Mouse (Mus musculus) G1E (cell line): Measurements from ENCODE around the gene Crygn. TPM values are rescaled to one million over a fixed set of nuclear protein-coding genes. Genes with fewer than 3 reads are reported as not detected.

ENCODE experiments used
- ATAC-seq: 2 replicates; pipeline ENCODE4 v1.8.0; 2016; ENCODE audit warnings: mild to moderate bottlenecking; ENCODE audit not compliant: insufficient number of reproducible peaks, poor library complexity, low FRiP score, severe bottlenecking; ENCODE audit errors: extremely low read depth
- DNase-seq: peaks from one replicate; pipeline ENCODE4 v3.0.0; 2012; ENCODE audit warnings: low spot score
- H3K27me3 ChIP-seq: 2 replicates; pipeline ENCODE4 v1.6.1; 2012; ENCODE audit warnings: mild to moderate bottlenecking, low read length, inconsistent platforms; ENCODE audit not compliant: insufficient read depth
- H3K36me3 ChIP-seq: replicated peaks from 2 replicates; pipeline ENCODE3; 2012; ENCODE audit warnings: mild to moderate bottlenecking, inconsistent platforms
- H3K4me1 ChIP-seq: 2 replicates; pipeline ENCODE4 v1.6.1; 2012; ENCODE audit warnings: low read depth, low read length, inconsistent platforms, mixed read lengths; ENCODE audit not compliant: insufficient read depth
- H3K4me3 ChIP-seq: 2 replicates; pipeline ENCODE4 v1.5.1; 2012; ENCODE audit warnings: low read depth, mild to moderate bottlenecking, inconsistent platforms, low read length, moderate library complexity, mixed read lengths
- H3K9me3 ChIP-seq: replicated peaks from 2 replicates; pipeline ENCODE4 v1.6.1; 2012; ENCODE audit warnings: inconsistent platforms
- CTCF ChIP-seq: IDR thresholded peaks from 2 replicates; pipeline ENCODE4 v1.5.1; 2012; ENCODE audit warnings: low read depth, low read length, inconsistent platforms, mixed read lengths
- GATA1 ChIP-seq: IDR thresholded peaks from 2 replicates; pipeline ENCODE4 v1.6.1; 2012; ENCODE audit warnings: borderline replicate concordance, low read length, inconsistent platforms, mixed read lengths
- GATA2 ChIP-seq: IDR thresholded peaks from 2 replicates; pipeline ENCODE4 v1.6.1; 2012; ENCODE audit warnings: low read depth, low read length, inconsistent platforms, borderline replicate concordance
- POLR2AphosphoS5 ChIP-seq: IDR thresholded peaks from 2 replicates; pipeline ENCODE4 v1.6.1; 2012; ENCODE audit warnings: low read depth, low read length, inconsistent platforms; ENCODE audit not compliant: insufficient replicate concordance
- TAL1 ChIP-seq: conservative IDR thresholded peaks from 2 replicates; pipeline ENCODE4 v1.6.1; 2012; ENCODE audit warnings: low read depth, low read length, inconsistent platforms, mixed read lengths
- polyA plus RNA-seq: library from polyadenylated mRNA; stranded (reverse); fragments of >175 nt; gene quantifications from 2 replicates; pipeline ENCODE4 v1.2.3, GENCODE M21; 2012
- total RNA-seq, 2 experiments: library from RNA; stranded (forward) in 1 of 2; stranded (reverse) in 1 of 2; fragments of 200-1000 nt in 1 of 2; fragments of >200 nt in 1 of 2; fragmentation: Nextera tagmentation in 1 of 2; gene quantifications; 2 replicates each; pipeline ENCODE4 v1.2.3; 2014 to 2017

Crygn gene
- total RNA-seq (2014; fragmentation: Nextera tagmentation) = not detected in 2 replicates
- total RNA-seq (2017) = not detected in 2 replicates
- 0.47 and 0.95 TPM in 2 replicates for polyA plus RNA-seq

DNA sequence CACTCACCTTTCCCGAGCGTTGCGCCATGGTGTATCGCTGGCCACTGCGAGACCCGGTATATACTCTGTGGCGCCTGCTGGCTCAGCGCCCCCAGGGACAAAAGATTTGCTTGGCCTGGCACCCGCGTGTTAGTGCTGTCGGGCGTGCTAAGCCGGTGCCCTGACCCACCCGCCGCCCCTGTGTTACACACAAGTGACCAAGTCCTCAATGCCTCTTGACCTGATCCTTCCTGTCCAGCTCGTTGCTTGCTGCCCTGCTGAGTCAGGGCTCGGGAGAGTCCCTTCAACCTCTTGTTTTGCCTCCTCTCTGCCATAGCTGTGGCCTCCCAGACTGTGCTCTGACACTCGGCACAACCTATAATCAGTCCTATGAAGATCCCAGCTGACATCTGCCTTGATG, at the start of gene Crygn:
Gene Crygn, minus strand, starts transcription at position 193 of the 400 bp plus-strand sequence.
- Histone ChIP-seq H3K9me3 (no peaks in the 10 kb centered on the region), H3K4me1 (no peaks in the 10 kb centered on the region), H3K4me3 (no peak within 1 kb of the TSS), H3K36me3 (no peaks in the 10 kb centered on the region), H3K27me3 (peaks cover 17% of the 10 kb centered on the region)
- TF ChIP-seq TAL1 = no peak
- no peak for DNase-seq
- ATAC-seq = no peak

DNA sequence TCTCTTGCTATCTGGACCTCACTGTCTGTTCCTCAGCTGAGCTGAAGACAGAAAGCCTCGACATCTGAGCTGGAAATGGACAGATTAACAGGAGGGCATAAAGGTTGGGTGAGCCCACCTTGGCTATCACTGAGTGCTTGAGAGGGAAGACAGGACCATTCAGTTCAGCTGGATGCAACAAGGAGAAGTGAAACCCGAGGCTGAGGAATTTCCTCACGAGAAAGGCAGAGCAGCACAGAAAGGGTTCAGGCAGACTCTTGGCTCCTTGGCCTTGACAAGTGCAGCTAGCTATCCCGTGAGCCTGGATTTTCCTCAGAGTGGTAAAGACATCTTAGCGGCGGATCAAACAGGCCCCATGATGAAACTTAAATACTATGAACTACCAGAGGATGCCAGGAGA, 47.4 kb upstream of the Crygn start:
- no peak for TF ChIP-seq POLR2AphosphoS5
- no peak for TF ChIP-seq TAL1
- no peak for TF ChIP-seq GATA1
- no peak for TF ChIP-seq GATA2
- no peak for TF ChIP-seq CTCF
- Histone ChIP-seq H3K36me3 (peaks cover 88% of the 10 kb centered on the region), H3K4me3 (no peak overlapping the region), H3K9me3 (no peaks in the 10 kb centered on the region), H3K27me3 (no peaks in the 10 kb centered on the region), H3K4me1 (peaks cover 2% of the 10 kb centered on the region; the same call in 1 of the 2 replicates)
- no peak for DNase-seq
- no peak for ATAC-seq

DNA sequence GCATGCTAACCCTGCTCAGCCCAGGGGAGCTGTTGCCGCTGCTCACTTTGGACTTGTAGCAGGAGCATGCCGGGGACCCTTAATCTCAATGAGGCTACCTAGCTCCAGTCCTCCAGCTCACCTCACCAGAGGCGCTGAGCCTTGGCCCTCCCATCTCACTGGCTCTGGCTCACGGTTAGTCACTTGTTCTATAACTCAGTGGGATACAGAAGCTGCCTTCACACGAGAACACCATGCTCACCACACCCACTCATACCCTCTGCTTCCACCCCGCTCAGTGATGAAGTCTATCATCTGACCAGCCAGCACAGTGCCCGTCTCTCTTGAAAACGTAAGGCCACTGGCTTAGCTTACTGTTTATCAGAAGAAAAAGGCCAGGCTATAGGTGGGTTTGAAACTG, 46.9 kb upstream of the Crygn start:
- DNase-seq (no peak), ATAC-seq (no peak)
- peaks cover 2% of the 10 kb centered on the region; the same call in 1 of the 2 replicates for H3K4me1 ChIP-seq
- no peaks in the 10 kb centered on the region for H3K9me3 ChIP-seq
- TF ChIP-seq TAL1 = no peak
- no peak for TF ChIP-seq GATA2
- TF ChIP-seq POLR2AphosphoS5 = no peak
- TF ChIP-seq GATA1 = no peak
- TF ChIP-seq CTCF = no peak
- no peaks in the 10 kb centered on the region for H3K27me3 ChIP-seq
- peaks cover 87% of the 10 kb centered on the region for H3K36me3 ChIP-seq
- H3K4me3 ChIP-seq = no peak overlapping the region

DNA sequence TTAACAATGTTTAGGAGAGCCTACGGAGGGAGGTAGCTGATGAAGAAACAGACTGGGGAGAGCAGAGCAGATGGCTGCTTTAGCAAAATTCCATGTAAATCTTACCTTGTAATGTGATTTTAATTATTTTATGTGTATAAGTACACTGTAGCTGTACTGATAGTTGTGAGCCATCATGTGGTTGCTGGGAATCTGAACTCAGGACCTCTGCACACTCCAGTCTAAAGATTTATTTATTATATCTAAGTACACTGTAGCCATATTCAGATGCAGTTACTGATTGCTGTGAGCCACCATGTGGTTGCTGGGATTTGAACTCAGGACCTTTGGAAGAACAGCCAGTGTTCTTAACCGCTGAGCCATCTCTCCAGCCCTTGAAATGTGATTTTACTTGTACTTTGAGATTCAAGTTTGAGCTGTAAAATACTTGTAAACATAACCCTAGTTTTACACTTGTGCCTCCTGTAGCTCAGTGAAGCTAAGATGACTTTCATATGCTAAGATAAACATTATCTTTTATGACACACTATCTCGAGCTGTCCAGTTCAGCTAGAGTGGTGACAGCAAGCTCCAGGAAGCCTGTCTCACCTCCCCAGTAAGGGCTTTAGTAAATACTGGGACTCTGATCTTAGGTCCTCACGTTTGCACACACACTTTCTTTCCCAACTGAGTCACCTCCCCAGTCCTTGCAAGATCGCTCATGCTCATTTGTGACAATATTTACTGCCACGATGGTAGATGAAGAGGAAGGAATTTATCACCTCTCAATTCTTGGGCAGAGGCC, 44.2 kb upstream of the Crygn start:
- Histone ChIP-seq H3K36me3 (peaks cover 64% of the 10 kb centered on the region), H3K4me3 (no peak overlapping the region), H3K4me1 (peaks cover 2% of the 10 kb centered on the region; the same call in 1 of the 2 replicates), H3K9me3 (no peaks in the 10 kb centered on the region), H3K27me3 (peaks cover 9% of the 10 kb centered on the region; the same call in 1 of the 2 replicates)
- ATAC-seq = no peak
- DNase-seq = no peak
- TF ChIP-seq TAL1 = no peak
- TF ChIP-seq POLR2AphosphoS5 = no peak
- TF ChIP-seq CTCF = no peak
- no peak for TF ChIP-seq GATA2
- no peak for TF ChIP-seq GATA1

DNA sequence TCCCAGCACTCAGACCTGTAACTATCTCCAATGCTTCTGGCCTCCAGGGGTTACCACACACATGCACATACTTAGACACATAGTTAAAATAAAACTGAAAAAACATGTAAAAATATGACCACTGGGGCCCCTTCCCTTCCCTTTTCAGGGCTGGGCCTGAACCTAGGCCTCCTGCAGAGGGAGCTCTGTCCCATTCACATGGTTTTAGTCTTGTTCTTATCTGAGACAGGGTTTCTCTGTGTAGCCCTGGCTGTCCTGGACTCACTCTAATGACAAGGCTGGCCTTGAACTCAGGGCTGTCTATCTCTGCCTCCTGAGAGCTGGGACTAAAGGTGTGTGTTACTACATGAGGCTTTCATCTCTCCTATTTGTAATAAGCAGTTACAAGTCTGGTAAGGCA, 42.6 kb upstream of the Crygn start:
- Histone ChIP-seq H3K4me3 (no peak overlapping the region), H3K36me3 (peaks cover 48% of the 10 kb centered on the region), H3K9me3 (no peaks in the 10 kb centered on the region), H3K27me3 (peaks cover 9% of the 10 kb centered on the region; the same call in 1 of the 2 replicates), H3K4me1 (peaks cover 2% of the 10 kb centered on the region; the same call in 1 of the 2 replicates)
- ATAC-seq = no peak
- DNase-seq = no peak
- TF ChIP-seq GATA2 (no peak), POLR2AphosphoS5 (no peak), GATA1 (no peak), CTCF (no peak), TAL1 (no peak)

DNA sequence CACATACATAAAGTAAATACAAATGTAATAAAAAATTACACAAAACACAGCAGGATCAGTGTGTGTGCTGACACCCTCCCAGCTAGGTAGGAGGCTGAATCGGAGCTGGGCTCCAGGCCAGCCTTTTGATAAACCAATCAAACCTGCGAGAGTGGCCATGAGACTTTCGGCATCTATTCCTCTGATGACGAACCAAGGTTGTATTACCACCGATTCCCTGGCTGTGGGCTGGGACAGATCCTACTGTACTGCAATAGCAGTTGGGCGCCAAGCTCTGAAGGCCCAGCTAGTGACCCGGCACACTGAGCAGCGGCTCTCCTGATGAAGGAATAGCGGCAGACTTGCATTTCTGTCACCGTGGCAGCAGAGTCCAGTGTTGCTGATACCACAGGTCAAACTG, 40.8 kb upstream of the Crygn start:
- Histone ChIP-seq H3K4me3 (no peak overlapping the region), H3K36me3 (peaks cover 30% of the 10 kb centered on the region), H3K27me3 (peaks cover 16% of the 10 kb centered on the region), H3K9me3 (no peaks in the 10 kb centered on the region), H3K4me1 (peaks cover 2% of the 10 kb centered on the region; the same call in 1 of the 2 replicates)
- no peak for DNase-seq
- TF ChIP-seq CTCF = no peak
- TF ChIP-seq POLR2AphosphoS5 = no peak
- no peak for TF ChIP-seq TAL1
- no peak for TF ChIP-seq GATA2
- no peak for TF ChIP-seq GATA1
- no peak for ATAC-seq
